Mouse (Mus musculus): ENCODE results near the gene Tnfrsf1a. TPM values are rescaled to one million over a fixed set of nuclear protein-coding genes. Genes with fewer than 3 reads are reported as not detected.

Tnfrsf1a gene
- polyA plus RNA-seq, 1 experiment from 2014 or later = 24.0 TPM

GRCm38 (mm10) chr6:125405461-125406382, 56.6 kb downstream of the Tnfrsf1a start:
- DNase-seq (ENCODE audit: low spot score) (no peak), ATAC-seq (replicated peaks; ENCODE audit: low FRiP score) (no peak)
- H3K9ac ChIP-seq (ENCODE audit: low read length) = no peak overlapping the region
- no peak overlapping the region for H3K4me3 ChIP-seq (ENCODE audit: low read depth, low read length)
- no peaks in the 10 kb centered on the region for H3K4me1 ChIP-seq (replicated peaks; ENCODE audit: control insufficient read depth, insufficient read depth, low read length)
- H3K9me3 ChIP-seq (ENCODE audit: control insufficient read depth, low read length) = no peaks in the 10 kb centered on the region
- no peaks in the 10 kb centered on the region for H3K27me3 ChIP-seq (ENCODE audit: control insufficient read depth, insufficient read depth, low read length)
- no peak overlapping the region for H3K4me2 ChIP-seq (ENCODE audit: low read depth, low read length, severe bottlenecking)
- H3K36me3 ChIP-seq (ENCODE audit: control insufficient read depth, insufficient read depth, low read length) = no peaks in the 10 kb centered on the region
- no peak overlapping the region for H3K27ac ChIP-seq (ENCODE audit: low read depth, low read length)
- 60% methylated on average over 14 of the region's 14 CpGs for WGBS

DNA sequence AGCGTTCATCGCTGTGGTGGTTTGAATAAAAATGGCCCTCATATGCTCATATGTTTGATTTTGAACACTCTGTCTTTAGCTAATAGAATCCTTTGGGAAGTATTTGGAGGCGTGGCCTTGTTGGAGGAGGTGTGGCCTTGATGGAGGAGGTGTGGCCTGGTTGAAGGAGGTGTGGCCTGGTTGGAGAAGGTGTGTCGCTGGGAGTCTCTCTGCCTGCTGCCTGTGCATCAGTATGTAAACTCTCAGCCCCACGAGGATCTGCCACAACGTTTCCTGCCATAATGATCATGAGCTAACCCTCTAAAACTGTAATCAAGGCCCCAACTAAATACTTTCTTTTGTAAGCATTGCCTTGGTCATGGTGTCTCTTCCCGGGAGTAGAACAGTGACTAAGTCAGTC, 58.1 kb downstream of the Tnfrsf1a start:
- DNase-seq (ENCODE audit: low spot score) = no peak
- no peaks in the 10 kb centered on the region for H3K4me1 ChIP-seq (replicated peaks; ENCODE audit: control insufficient read depth, insufficient read depth, low read length)
- H3K36me3 ChIP-seq (ENCODE audit: control insufficient read depth, insufficient read depth, low read length) = no peaks in the 10 kb centered on the region
- no peaks in the 10 kb centered on the region for H3K27me3 ChIP-seq (ENCODE audit: control insufficient read depth, insufficient read depth, low read length)
- no peak overlapping the region for H3K9ac ChIP-seq (ENCODE audit: low read length)
- H3K4me3 ChIP-seq (ENCODE audit: low read depth, low read length) = no peak overlapping the region
- no peak overlapping the region for H3K27ac ChIP-seq (ENCODE audit: low read depth, low read length)
- no peak overlapping the region for H3K4me2 ChIP-seq (ENCODE audit: low read depth, low read length, severe bottlenecking)
- ATAC-seq (replicated peaks; ENCODE audit: low FRiP score) = no peak
- WGBS = 87% methylated on average over 7 of the region's 7 CpGs
- no peaks in the 10 kb centered on the region for H3K9me3 ChIP-seq (ENCODE audit: control insufficient read depth, low read length)

- no peak overlapping the region for H3K27ac ChIP-seq (ENCODE audit: low read depth, low read length)
- ATAC-seq (replicated peaks; ENCODE audit: low FRiP score) (no peak), DNase-seq (ENCODE audit: low spot score) (no peak)
- no peaks in the 10 kb centered on the region for H3K4me1 ChIP-seq (replicated peaks; ENCODE audit: control insufficient read depth, insufficient read depth, low read length)
- no peak overlapping the region for H3K9ac ChIP-seq (ENCODE audit: low read length)
- H3K4me3 ChIP-seq (ENCODE audit: low read depth, low read length) = no peak overlapping the region
- no peak overlapping the region for H3K4me2 ChIP-seq (ENCODE audit: low read depth, low read length, severe bottlenecking)
- 92% methylated on average over 10 of the region's 10 CpGs for WGBS
- no peaks in the 10 kb centered on the region for H3K27me3 ChIP-seq (ENCODE audit: control insufficient read depth, insufficient read depth, low read length)
- no peaks in the 10 kb centered on the region for H3K9me3 ChIP-seq (ENCODE audit: control insufficient read depth, low read length)
- H3K36me3 ChIP-seq (ENCODE audit: control insufficient read depth, insufficient read depth, low read length) = no peaks in the 10 kb centered on the region
These were observed 58.5 kb downstream of the Tnfrsf1a start for GRCm38 (mm10) chr6:125407657-125408056.

- H3K9me3 ChIP-seq (ENCODE audit: control insufficient read depth, low read length) = no peaks in the 10 kb centered on the region
- H3K27ac ChIP-seq (ENCODE audit: low read depth, low read length) = no peak overlapping the region
- H3K4me2 ChIP-seq (ENCODE audit: low read depth, low read length, severe bottlenecking) = no peak overlapping the region
- H3K36me3 ChIP-seq (ENCODE audit: control insufficient read depth, insufficient read depth, low read length) = no peaks in the 10 kb centered on the region
- 78% methylated on average over 11 of the region's 11 CpGs for WGBS
- no peaks in the 10 kb centered on the region for H3K4me1 ChIP-seq (replicated peaks; ENCODE audit: control insufficient read depth, insufficient read depth, low read length)
- H3K4me3 ChIP-seq (ENCODE audit: low read depth, low read length) = no peak overlapping the region
- no peaks in the 10 kb centered on the region for H3K27me3 ChIP-seq (ENCODE audit: control insufficient read depth, insufficient read depth, low read length)
- DNase-seq (ENCODE audit: low spot score) (no peak), ATAC-seq (replicated peaks; ENCODE audit: low FRiP score) (no peak)
- H3K9ac ChIP-seq (ENCODE audit: low read length) = no peak overlapping the region
These were observed 61.4 kb downstream of the Tnfrsf1a start for GRCm38 (mm10) chr6:125410551-125410950.

GRCm38 (mm10) chr6:125410995-125411547, 61.9 kb downstream of the Tnfrsf1a start:
- no peak for ATAC-seq (replicated peaks; ENCODE audit: low FRiP score)
- Histone ChIP-seq H3K36me3 (ENCODE audit: control insufficient read depth, insufficient read depth, low read length) (no peaks in the 10 kb centered on the region), H3K4me1 (replicated peaks; ENCODE audit: control insufficient read depth, insufficient read depth, low read length) (no peaks in the 10 kb centered on the region), H3K4me2 (ENCODE audit: low read depth, low read length, severe bottlenecking) (no peak overlapping the region), H3K9me3 (ENCODE audit: control insufficient read depth, low read length) (no peaks in the 10 kb centered on the region), H3K4me3 (ENCODE audit: low read depth, low read length) (no peak overlapping the region), H3K27ac (ENCODE audit: low read depth, low read length) (no peak overlapping the region), H3K9ac (ENCODE audit: low read length) (no peak overlapping the region), H3K27me3 (ENCODE audit: control insufficient read depth, insufficient read depth, low read length) (no peaks in the 10 kb centered on the region)
- DNase-seq (ENCODE audit: low spot score) = no peak
- 69% methylated on average over 8 of the region's 8 CpGs for WGBS

- H3K27ac ChIP-seq (ENCODE audit: low read depth, low read length) = no peak overlapping the region
- no peaks in the 10 kb centered on the region for H3K36me3 ChIP-seq (ENCODE audit: control insufficient read depth, insufficient read depth, low read length)
- H3K27me3 ChIP-seq (ENCODE audit: control insufficient read depth, insufficient read depth, low read length) = no peaks in the 10 kb centered on the region
- no peak overlapping the region for H3K4me3 ChIP-seq (ENCODE audit: low read depth, low read length)
- no peaks in the 10 kb centered on the region for H3K4me1 ChIP-seq (replicated peaks; ENCODE audit: control insufficient read depth, insufficient read depth, low read length)
- no peak overlapping the region for H3K9ac ChIP-seq (ENCODE audit: low read length)
- no peak for DNase-seq (ENCODE audit: low spot score)
- no peaks in the 10 kb centered on the region for H3K9me3 ChIP-seq (ENCODE audit: control insufficient read depth, low read length)
- H3K4me2 ChIP-seq (ENCODE audit: low read depth, low read length, severe bottlenecking) = no peak overlapping the region
- whole genome bisulfite sequencing = 92% methylated on average over 6 of the region's 6 CpGs
- ATAC-seq (replicated peaks; ENCODE audit: low FRiP score) = no peak
These were observed 62.5 kb downstream of the Tnfrsf1a start for GRCm38 (mm10) chr6:125411661-125412060.

Other genes starting within 250 kb of the Tnfrsf1a start
- 65.4 and 70.3 TPM in 2 replicates for gene Nop2, start 217.5 kb upstream of the Tnfrsf1a start, polyA plus RNA-seq (2014; fragmentation: Nextera tagmentation; extraction: Ambion mirVana)
- 10.5 and 12.3 TPM in 2 replicates for gene Iffo1, start 204.1 kb upstream of the Tnfrsf1a start, polyA plus RNA-seq (2014; fragmentation: Nextera tagmentation; extraction: Ambion mirVana)
- 2,700 and 2,872 TPM in 2 replicates for gene Gapdh, start 182.9 kb upstream of the Tnfrsf1a start, polyA plus RNA-seq (2014; fragmentation: Nextera tagmentation; extraction: Ambion mirVana)
- gene Ncapd2, start 157.7 kb upstream of the Tnfrsf1a start, polyA plus RNA-seq (2014; fragmentation: Nextera tagmentation; extraction: Ambion mirVana) = 225 and 271 TPM in 2 replicates
- gene Mrpl51, start 157.6 kb upstream of the Tnfrsf1a start, polyA plus RNA-seq (2014; fragmentation: Nextera tagmentation; extraction: Ambion mirVana) = 195 and 197 TPM in 2 replicates
- gene Vamp1, start 133.8 kb upstream of the Tnfrsf1a start, polyA plus RNA-seq (2014; fragmentation: Nextera tagmentation; extraction: Ambion mirVana) = 1.9 and 2.1 TPM in 2 replicates
- 1.1 and 1.8 TPM in 2 replicates for gene Tapbpl, start 117.5 kb upstream of the Tnfrsf1a start, polyA plus RNA-seq (2014; fragmentation: Nextera tagmentation; extraction: Ambion mirVana)
- gene Cd27, start 112.4 kb upstream of the Tnfrsf1a start, polyA plus RNA-seq (2014; fragmentation: Nextera tagmentation; extraction: Ambion mirVana) = 1.3 and 2.3 TPM in 2 replicates
- gene Tuba3a, start 63.3 kb upstream of the Tnfrsf1a start, polyA plus RNA-seq (2014; fragmentation: Nextera tagmentation; extraction: Ambion mirVana) = not detected in 2 replicates
- gene Ltbr, start 35.5 kb upstream of the Tnfrsf1a start, polyA plus RNA-seq (2014; fragmentation: Nextera tagmentation; extraction: Ambion mirVana) = 15.6 and 16.6 TPM in 2 replicates
- 0.21 and 0.28 TPM in 2 replicates for gene Scnn1a, start 28.7 kb upstream of the Tnfrsf1a start, polyA plus RNA-seq (2014; fragmentation: Nextera tagmentation; extraction: Ambion mirVana)
- 0.12 and 0.19 TPM in 2 replicates for gene Plekhg6, start 31.4 kb downstream of the Tnfrsf1a start, polyA plus RNA-seq (2014; fragmentation: Nextera tagmentation; extraction: Ambion mirVana)
- 40.5 and 47.4 TPM in 2 replicates for gene Cd9, start 145.4 kb downstream of the Tnfrsf1a start, polyA plus RNA-seq (2014; fragmentation: Nextera tagmentation; extraction: Ambion mirVana)
- 9.0 and 11.7 TPM in 2 replicates for gene Vwf, start 197.4 kb downstream of the Tnfrsf1a start, polyA plus RNA-seq (2014; fragmentation: Nextera tagmentation; extraction: Ambion mirVana)